Mouse (Mus musculus) gastrocnemius, postnatal 25 days (tissue): Measurements from ENCODE around the gene Epor. TPM values are rescaled to one million over a fixed set of nuclear protein-coding genes. Genes with fewer than 3 reads are reported as not detected.

Experiments used
- DNase-seq: peaks from one replicate; pipeline ENCODE4 v3.0.0; 2022
- long read RNA-seq, 2 experiments: library from polyadenylated mRNA; stranded (forward); transcript quantifications; one replicate each; pipeline ENCODE4 v2.0.0; 2021
- total RNA-seq, 2 experiments: library from RNA; stranded (reverse); gene quantifications; 1 replicate in 1 of 2; 2 replicates in 1 of 2; pipeline ENCODE4 v1.2.3; 2021

Gene Epor
- under 1 TPM; 0.20 to 0.59 TPM for total RNA-seq
- long read RNA-seq, experiment 1, result 0 reads
- long read RNA-seq, experiment 2, partial matches to known transcripts, result 0 of 1 reads
- long read RNA-seq, experiment 2, other reads (novel, unspliced or antisense), result 0 of 1 reads

GRCm38 (mm10) chr9:21963417-21963816 is at the start of gene Epor:
Epor (minus strand) TSS chr9:21963506.
- DNase-seq, result peak; percentile 45

GRCm38 (mm10) chr9:22012731-22013130 is 49.4 kb upstream of the Epor start:
- DNase-seq, result no peak

- no peak for DNase-seq
These were observed 47.7 kb upstream of the Epor start for GRCm38 (mm10) chr9:22011055-22011454.

- no peak for DNase-seq
These were observed 41.2 kb upstream of the Epor start for GRCm38 (mm10) chr9:22004546-22004945.

DNA sequence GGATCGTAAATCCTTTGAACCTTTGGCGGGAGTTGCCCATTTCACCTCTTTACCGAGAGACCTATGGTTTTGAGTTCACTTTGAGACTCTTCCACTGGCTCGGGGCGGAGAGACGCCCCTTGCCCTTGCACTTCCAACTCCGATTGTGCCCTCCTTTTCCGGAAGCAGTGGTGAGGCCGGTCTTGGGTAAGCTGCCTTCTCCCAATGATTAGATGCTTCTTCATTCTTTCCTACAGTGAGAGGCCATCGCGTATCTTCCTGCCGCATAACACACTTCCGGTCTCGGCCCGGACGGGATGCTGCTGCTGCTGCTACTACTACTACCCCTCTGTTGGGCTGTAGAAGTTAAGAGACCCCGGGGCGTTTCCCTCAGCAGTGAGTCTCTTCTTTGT is 39.9 kb upstream of the Epor start:
- DNase-seq, result no peak

DNA sequence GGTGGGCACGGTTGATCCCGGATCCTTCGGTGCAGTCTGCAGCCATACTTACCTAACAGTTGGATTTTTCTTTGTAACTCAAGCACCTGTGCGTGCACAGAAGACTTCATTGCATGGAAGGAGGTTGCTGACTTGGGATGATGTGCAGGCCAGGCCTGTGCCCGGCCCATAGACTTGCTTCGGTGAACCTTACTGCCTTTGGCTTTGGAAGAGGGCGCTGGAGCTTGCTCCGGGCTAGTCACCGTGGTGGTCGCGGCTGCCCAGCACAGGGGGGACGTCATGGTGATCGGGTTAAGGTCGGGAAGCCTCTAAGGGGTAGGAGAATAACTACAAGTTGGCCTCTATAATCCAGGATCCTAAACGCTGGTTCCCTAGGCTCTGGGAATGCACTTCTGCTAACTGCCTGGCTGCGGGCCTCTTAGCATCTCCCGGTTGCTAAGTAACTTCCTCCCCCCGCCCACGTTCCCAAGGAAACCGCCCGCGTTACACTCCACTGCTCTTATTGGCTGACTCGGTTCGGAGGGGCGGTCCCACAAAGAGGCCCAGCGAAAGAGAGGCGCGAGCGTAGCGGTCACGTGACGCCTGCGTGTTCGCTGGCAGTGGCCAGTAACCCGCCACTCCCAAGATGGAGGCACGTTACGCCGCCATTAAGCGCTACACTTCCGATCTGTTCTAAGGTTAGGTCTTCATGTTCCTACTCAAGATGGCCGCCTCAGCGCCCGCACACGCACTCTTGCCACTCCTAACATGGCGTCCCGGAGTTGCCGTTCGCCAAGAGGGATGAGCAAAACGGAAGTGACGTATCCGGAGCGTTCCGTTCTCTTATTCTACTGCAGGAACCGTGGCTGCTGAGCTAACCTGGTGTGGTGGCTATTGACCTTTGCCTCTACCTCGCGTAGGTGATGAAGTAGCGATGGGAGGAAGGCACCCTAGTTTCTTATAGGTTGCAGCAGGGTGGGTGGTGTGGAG is 39.2 kb upstream of the Epor start, which contains the start of the genes Ccdc151 and Prkcsh:
Gene Ccdc151 (minus strand): TSS at position 441 of the 969 bp plus-strand sequence.
Gene Prkcsh (plus strand): TSS at position 613 of the 969 bp plus-strand sequence.
- peak; percentile 100 for DNase-seq

GRCm38 (mm10) chr9:22001633-22002032 is 38.3 kb upstream of the Epor start:
- no peak for DNase-seq

DNA sequence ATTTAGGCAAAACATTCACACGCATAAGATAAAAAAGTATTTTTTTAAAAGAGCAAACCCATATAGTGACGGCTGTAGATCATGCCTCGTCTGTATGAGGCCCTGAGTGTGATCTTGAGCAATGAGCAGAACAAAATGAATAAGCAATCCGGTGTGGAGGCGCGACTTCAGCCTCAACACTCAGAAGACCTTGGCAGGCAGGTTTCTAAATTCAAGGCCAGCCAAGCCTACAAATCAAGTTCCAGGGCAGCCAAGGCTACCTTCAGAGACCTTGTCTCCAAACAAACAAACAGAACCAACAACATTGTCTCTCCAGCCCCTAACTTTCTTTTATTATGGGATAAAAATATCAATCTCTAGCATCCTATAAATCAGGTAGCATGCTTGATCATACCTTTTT is 37.0 kb upstream of the Epor start:
- DNase-seq, result no peak

- no peak for DNase-seq
These were observed 33.0 kb upstream of the Epor start for GRCm38 (mm10) chr9:21996178-21996867.

DNA sequence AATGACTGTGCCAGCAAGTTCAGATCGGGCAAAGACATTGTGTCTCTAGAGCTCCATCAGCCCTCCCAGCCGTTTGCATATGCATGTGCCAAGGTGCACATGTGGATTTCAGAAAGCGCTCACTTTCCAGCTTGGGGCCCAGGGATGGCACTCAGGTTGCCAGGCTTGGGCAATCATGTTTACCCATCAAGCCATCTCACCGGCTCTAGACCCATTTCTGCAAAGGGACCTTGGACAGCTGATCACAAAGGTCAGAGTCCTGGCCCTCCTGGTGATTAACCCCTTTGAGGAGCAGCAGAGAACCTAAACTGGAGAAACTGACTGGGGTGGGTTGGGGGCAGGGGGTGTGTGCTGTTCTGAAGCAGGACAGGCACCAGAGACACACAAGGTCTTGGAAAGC is 28.9 kb upstream of the Epor start:
- no peak for DNase-seq

DNA sequence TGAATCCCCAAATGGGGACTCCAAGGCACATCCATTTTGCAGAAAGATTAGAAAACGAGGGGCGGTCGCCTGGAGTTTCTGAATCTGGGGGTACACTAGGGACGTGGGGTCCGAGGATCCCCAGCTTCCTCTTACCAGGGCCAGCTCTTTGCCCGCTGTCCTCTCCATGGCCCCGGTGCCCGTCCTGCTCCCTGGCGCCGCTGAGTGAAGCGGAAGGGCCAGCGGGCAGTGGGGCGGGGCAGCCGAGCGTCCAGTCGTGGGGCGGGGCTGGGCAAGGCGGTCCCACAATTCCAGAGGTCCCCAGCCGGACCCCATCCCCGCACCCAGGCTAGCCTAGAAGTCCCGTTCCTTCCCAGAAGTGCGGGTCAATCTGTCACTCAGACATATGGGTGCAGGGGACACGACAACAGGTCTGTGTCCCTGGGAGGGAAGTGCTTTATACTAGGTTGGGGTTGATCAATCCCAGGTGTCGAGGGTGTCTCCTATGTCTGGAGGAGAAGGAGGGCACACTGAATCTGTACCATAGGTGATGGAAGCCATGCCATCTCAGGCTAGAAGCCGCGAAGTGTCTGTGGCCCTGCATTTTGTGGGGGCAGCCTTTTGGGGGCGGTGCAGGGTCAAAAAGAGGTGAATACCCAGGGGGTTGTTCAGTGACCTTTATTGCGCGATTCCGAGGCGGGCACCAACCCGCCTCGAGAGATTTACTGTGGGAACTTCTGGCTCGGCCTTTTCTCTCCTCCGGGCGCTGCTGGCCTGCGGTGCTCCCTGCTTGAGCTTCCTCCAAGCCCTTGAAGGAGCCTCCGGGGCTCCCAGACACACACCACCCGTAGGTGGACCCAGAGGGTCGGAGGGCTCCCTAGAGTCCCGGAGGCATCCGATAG is 26.2 kb upstream of the Epor start, which contains the start of gene Rgl3:
Gene Rgl3 (minus strand): TSS at position 217 of the 881 bp plus-strand sequence.
- peak; percentile 40 for DNase-seq

DNA sequence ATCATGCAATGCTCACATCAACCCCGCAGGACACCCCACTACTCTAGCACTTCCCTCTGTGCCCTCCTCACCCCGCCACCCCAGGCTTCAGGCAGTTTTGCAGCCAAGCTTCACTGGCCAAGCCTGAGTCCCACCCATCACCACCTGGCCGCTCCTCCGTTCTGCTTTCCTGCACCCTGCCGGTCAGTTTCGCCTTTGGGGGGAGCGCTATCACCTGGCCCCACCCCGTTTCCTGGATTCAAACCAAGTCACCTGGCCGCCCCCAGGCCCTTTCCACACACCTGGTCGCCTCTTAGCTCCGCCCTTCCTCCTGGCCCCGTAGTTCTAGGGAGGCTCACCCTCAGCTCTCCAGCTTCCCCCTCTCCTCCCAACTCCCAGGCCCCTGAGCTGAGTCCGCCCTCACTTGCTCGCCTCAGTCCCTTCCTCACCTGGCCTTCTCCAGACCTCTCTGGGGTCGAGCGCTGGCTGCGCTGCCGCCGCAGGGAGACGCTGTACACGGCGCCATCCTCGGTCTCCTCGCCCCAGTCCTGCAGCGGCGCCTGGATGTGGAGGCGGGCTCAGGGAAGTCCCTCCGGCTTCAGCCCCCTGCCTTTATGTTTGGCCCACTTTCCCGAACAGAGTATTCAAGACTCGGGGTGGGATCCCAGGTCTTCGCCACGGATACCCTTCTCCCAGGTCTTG is 25.3 kb upstream of the Epor start:
- DNase-seq, result no peak

DNA sequence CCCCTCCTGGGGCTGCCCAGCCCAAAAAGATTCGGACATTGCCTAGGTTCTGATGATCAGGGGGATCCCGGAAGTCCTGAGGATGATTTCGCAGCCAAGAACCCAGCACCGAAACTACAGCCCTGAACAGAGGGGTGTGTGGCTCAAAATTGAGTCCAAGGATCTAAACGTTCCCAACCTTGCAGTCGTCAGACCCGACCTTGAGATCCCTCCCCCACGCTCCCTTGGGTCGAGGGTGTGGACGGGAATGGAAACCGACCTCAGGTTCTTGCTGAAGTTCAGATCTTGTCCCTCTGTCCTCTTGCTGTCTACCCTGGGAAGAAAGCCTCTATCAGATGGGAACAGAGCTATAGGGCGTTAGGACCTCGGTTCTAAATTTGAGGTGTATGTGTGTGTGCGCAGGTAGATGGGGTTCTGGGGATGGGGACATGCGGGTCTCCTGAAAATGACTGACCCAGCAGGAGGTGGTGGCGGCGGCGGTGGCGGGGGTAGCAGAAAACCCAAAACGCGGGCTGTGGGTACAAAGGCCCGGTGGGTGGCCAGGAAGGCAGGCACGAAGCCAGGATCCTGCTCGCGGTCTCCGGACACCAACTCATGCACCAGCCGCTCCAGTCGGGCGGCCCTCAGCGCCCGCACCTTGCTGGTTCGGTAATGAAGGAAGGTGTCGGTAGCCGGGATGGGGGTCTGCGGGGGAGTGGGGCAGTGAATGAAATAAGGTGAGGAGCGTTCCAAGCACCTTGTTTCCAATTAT is 24.5 kb upstream of the Epor start:
- no peak for DNase-seq

- DNase-seq, result no peak
These were observed 20.6 kb upstream of the Epor start for GRCm38 (mm10) chr9:21983911-21984310.

- no peak for DNase-seq
These were observed 15.3 kb upstream of the Epor start for GRCm38 (mm10) chr9:21978398-21979128.

- no peak for DNase-seq
These were observed 14.7 kb upstream of the Epor start for GRCm38 (mm10) chr9:21977972-21978371.

DNA sequence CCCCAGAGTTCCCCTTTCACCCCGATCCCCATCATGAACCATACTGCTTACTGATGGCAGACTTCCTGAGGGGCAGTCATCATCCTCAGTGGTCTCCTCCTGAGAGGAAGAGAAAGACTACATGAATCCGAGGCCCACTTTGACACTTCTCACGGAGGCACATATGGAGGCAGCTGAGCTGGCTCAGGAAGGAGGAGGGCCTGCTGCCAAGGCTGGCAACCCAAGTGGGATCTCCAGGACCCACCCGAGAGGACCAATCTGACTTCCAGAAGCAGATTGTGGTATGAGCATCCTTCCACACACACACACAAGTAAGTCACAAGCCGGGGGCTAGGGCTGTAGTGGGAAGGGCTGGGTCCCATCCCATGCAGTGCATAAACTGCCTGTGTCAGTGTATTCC is 14.0 kb upstream of the Epor start:
- no peak for DNase-seq

- DNase-seq, result no peak
These were observed 13.4 kb upstream of the Epor start for GRCm38 (mm10) chr9:21976626-21977175.

DNA sequence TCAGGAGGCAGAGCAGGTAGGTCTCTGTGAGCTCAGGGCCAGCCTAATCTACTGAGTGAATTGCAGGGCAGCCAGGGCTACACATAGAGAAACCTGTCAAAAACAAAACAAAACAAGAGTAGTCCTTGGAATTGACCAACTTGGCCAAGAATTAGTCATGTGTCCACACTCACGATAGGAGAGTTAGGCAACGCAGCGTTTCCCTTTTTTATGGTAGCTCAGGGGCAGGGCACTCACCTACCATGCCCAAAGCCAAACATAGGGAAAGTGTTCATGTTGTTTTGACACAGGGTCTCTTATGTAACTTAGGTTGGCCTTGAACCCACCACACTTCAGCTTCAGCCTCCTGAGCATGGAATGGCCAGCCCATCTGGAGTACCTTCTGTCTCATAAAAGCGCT is 6.0 kb upstream of the Epor start:
- no peak for DNase-seq
